Mouse (Mus musculus) hindbrain, embryonic 11.5 days (tissue): ENCODE data around the gene Nim1k. TPM values are rescaled to one million over a fixed set of nuclear protein-coding genes. Genes with fewer than 3 reads are reported as not detected.

Experiments used
- polyA plus RNA-seq: library from polyadenylated mRNA; unstranded; fragments of >200 nt; fragmentation: Nextera tagmentation; extraction: Ambion mirVana; gene quantifications from 2 replicates; pipeline ENCODE4 v1.2.1, GENCODE M21; 2014

Gene Nim1k
- polyA plus RNA-seq, 1 experiment from 2014 or later: 1.0 TPM

Other genes starting within 250 kb of the Nim1k start
- 0.15 TPM in 1 of 2 replicates, not detected in the other for gene Ccl28, start 132.1 kb downstream of the Nim1k start, polyA plus RNA-seq
- 493 and 527 TPM in 2 replicates for gene Hmgcs1, start 65.5 kb downstream of the Nim1k start, polyA plus RNA-seq
- 44.1 and 45.9 TPM in 2 replicates for gene Zfp131, start 35.0 kb upstream of the Nim1k start, polyA plus RNA-seq
- gene AF067063, start 74.3 kb upstream of the Nim1k start, polyA plus RNA-seq: not detected in 2 replicates
- not detected in 2 replicates for gene D13Ertd608e, start 80.1 kb upstream of the Nim1k start, polyA plus RNA-seq
- not detected in 2 replicates for gene Tcstv1, start 138.9 kb upstream of the Nim1k start, polyA plus RNA-seq
- gene Gm21761, start 173.4 kb upstream of the Nim1k start, polyA plus RNA-seq: not detected in 2 replicates
- not detected in 2 replicates for gene B020031M17Rik, start 194.9 kb upstream of the Nim1k start, polyA plus RNA-seq